Mouse (Mus musculus) MEL (cell line): ENCODE measurements around the gene Nt5c3b. TPM values are rescaled to one million over a fixed set of nuclear protein-coding genes. Genes with fewer than 3 reads are reported as not detected.

Experiments
- DNase-seq: peaks from one replicate; pipeline ENCODE4 v3.0.0; 2011; ENCODE audit warnings: low read depth, low spot score
- H3K27ac ChIP-seq: 2 replicates; pipeline ENCODE4 v1.5.1; 2012; ENCODE audit warnings: low read depth, mild to moderate bottlenecking, control low read depth, low read length, moderate library complexity; ENCODE audit not compliant: control insufficient read depth
- H3K27me3 ChIP-seq, 2 experiments: fragments of 150-350 bp in 1 of 2; sonication (generic) in 1 of 2; 2 replicates each; pipeline ENCODE4 v1.6.1; 2012; ENCODE audit warnings: low read length in 2 of 2, mild to moderate bottlenecking in 2 of 2, improper control_type of control experiment in 1 of 2, moderate library complexity in 1 of 2; ENCODE audit not compliant: insufficient read depth in 2 of 2, control insufficient read depth in 1 of 2
- H3K36me3 ChIP-seq, 2 experiments: 2 replicates each; pipeline ENCODE4 v1.6.1; 2012 to 2014; ENCODE audit warnings: low read length in 2 of 2, improper control_type of control experiment in 1 of 2, inconsistent platforms in 1 of 2, mild to moderate bottlenecking in 1 of 2; ENCODE audit not compliant: insufficient read depth in 2 of 2, control insufficient read depth in 1 of 2
- H3K4me1 ChIP-seq, 2 experiments: fragments of 150-350 bp in 1 of 2; sonication (generic) in 1 of 2; 2 replicates each; pipeline ENCODE4 v1.6.1; 2012; ENCODE audit warnings: low read length in 2 of 2, improper control_type of control experiment in 1 of 2, mild to moderate bottlenecking in 1 of 2; ENCODE audit not compliant: insufficient read depth in 2 of 2, control insufficient read depth in 1 of 2
- H3K4me3 ChIP-seq, 2 experiments: fragments of 150-350 bp in 1 of 2; sonication (generic) in 1 of 2; 2 replicates each; pipeline ENCODE4 v1.5.1; 2012; ENCODE audit warnings: low read depth in 2 of 2, low read length in 2 of 2, mild to moderate bottlenecking in 2 of 2, moderate library complexity in 2 of 2, control low read depth in 1 of 2, improper control_type of control experiment in 1 of 2; ENCODE audit not compliant: control insufficient read depth in 1 of 2, insufficient read depth in 1 of 2
- H3K79me2 ChIP-seq: 2 replicates; pipeline ENCODE4 v1.6.1; 2012; ENCODE audit warnings: mild to moderate bottlenecking, low read length, moderate library complexity; ENCODE audit not compliant: control insufficient read depth, poor library complexity, insufficient read depth
- H3K9ac ChIP-seq: 2 replicates; pipeline ENCODE4 v1.6.1; 2012; ENCODE audit warnings: low read depth, mild to moderate bottlenecking, control low read depth, low read length, moderate library complexity; ENCODE audit not compliant: control insufficient read depth, poor library complexity, severe bottlenecking
- H3K9me3 ChIP-seq: fragments of 150-350 bp; sonication (generic); replicated peaks from 2 replicates; pipeline ENCODE4 v1.6.1; 2012; ENCODE audit warnings: mild to moderate bottlenecking, low read length, improper control_type of control experiment, moderate library complexity; ENCODE audit not compliant: insufficient read depth
- CHD1 ChIP-seq: IDR thresholded peaks from 2 replicates; pipeline ENCODE4 v1.6.1; 2012; ENCODE audit warnings: low read depth, mild to moderate bottlenecking, inconsistent platforms, low read length, improper control_type of control experiment
- ELF1 ChIP-seq: IDR thresholded peaks from 2 replicates; pipeline ENCODE4 v1.6.1; 2014; ENCODE audit warnings: low read depth, mild to moderate bottlenecking, inconsistent platforms, low read length, improper control_type of control experiment, moderate library complexity
- EP300 ChIP-seq, 2 experiments: IDR thresholded peaks; 2 replicates each; pipeline ENCODE4 v1.6.1; 2011; ENCODE audit warnings: improper control_type of control experiment in 2 of 2, low read length in 2 of 2, low read depth in 1 of 2, mild to moderate bottlenecking in 1 of 2
- ETS1 ChIP-seq: IDR thresholded peaks from 2 replicates; pipeline ENCODE4 v1.6.1; 2012; ENCODE audit warnings: low read depth, mild to moderate bottlenecking, inconsistent platforms, low read length, improper control_type of control experiment, moderate library complexity
- GABPA ChIP-seq: IDR thresholded peaks from 2 replicates; pipeline ENCODE4 v1.6.1; 2012; ENCODE audit warnings: low read depth, mild to moderate bottlenecking, inconsistent platforms, low read length, improper control_type of control experiment, moderate library complexity
- GATA1 ChIP-seq: IDR thresholded peaks from 2 replicates; pipeline ENCODE4 v1.6.1; 2011; ENCODE audit warnings: low read depth, low read length, improper control_type of control experiment
- JUND ChIP-seq: IDR thresholded peaks from 2 replicates; pipeline ENCODE4 v1.6.1; 2011; ENCODE audit warnings: low read depth, mild to moderate bottlenecking, improper control_type of control experiment, low read length
- KAT2A ChIP-seq: conservative IDR thresholded peaks from 2 replicates; pipeline ENCODE4 v1.6.1; 2012; ENCODE audit warnings: low read depth, low read length, improper control_type of control experiment, inconsistent platforms
- MAFK ChIP-seq: IDR thresholded peaks from 2 replicates; pipeline ENCODE4 v1.6.1; 2011; ENCODE audit warnings: low read depth, mild to moderate bottlenecking, low read length, improper control_type of control experiment, borderline replicate concordance
- MAX ChIP-seq: IDR thresholded peaks from 2 replicates; pipeline ENCODE4 v1.6.1; 2011; ENCODE audit warnings: low read length, improper control_type of control experiment
- MAZ ChIP-seq: IDR thresholded peaks from 2 replicates; pipeline ENCODE4 v1.6.1; 2012; ENCODE audit warnings: low read depth, mild to moderate bottlenecking, inconsistent platforms, low read length, improper control_type of control experiment
- MEF2A ChIP-seq: IDR thresholded peaks from 2 replicates; pipeline ENCODE4 v1.6.1; 2014; ENCODE audit warnings: low read depth, mild to moderate bottlenecking, inconsistent platforms, low read length, improper control_type of control experiment; ENCODE audit not compliant: poor library complexity, insufficient replicate concordance, severe bottlenecking; ENCODE audit errors: extremely low read depth
- MXI1 ChIP-seq: IDR thresholded peaks from 2 replicates; pipeline ENCODE4 v1.6.1; 2011; ENCODE audit warnings: mild to moderate bottlenecking, low read depth, low read length, improper control_type of control experiment
- MYB ChIP-seq: IDR thresholded peaks from 2 replicates; pipeline ENCODE4 v1.6.1; 2011; ENCODE audit warnings: mild to moderate bottlenecking, low read depth, low read length, improper control_type of control experiment
- NELFE ChIP-seq: IDR thresholded peaks from 2 replicates; pipeline ENCODE4 v1.6.1; 2011; ENCODE audit warnings: low read depth, low read length, improper control_type of control experiment
- NRF1 ChIP-seq: IDR thresholded peaks from 2 replicates; pipeline ENCODE4 v1.6.1; 2014; ENCODE audit warnings: low read depth, mild to moderate bottlenecking, inconsistent platforms, low read length, improper control_type of control experiment, moderate library complexity; ENCODE audit not compliant: poor library complexity, insufficient read depth, severe bottlenecking
- POLR2A ChIP-seq, 2 experiments: IDR thresholded peaks; 2 replicates each; pipeline ENCODE4 v1.6.1; 2011 to 2012; ENCODE audit warnings: low read length in 2 of 2, mild to moderate bottlenecking in 2 of 2, control low read depth in 1 of 2, improper control_type of control experiment in 1 of 2, low read depth in 1 of 2, moderate library complexity in 1 of 2; ENCODE audit not compliant: control insufficient read depth in 1 of 2, insufficient read depth in 1 of 2, poor library complexity in 1 of 2
- POLR2AphosphoS2 ChIP-seq: IDR thresholded peaks from 2 replicates; pipeline ENCODE4 v1.6.1; 2011; ENCODE audit warnings: low read length, improper control_type of control experiment
- POLR2AphosphoS5 ChIP-seq: IDR thresholded peaks from 2 replicates; pipeline ENCODE4 v1.6.1; 2012; ENCODE audit warnings: low read depth, borderline replicate concordance, mild to moderate bottlenecking, inconsistent platforms, low read length, moderate library complexity, mixed read lengths
- SMC3 ChIP-seq: IDR thresholded peaks from 2 replicates; pipeline ENCODE4 v1.6.1; 2011; ENCODE audit warnings: low read depth, low read length, improper control_type of control experiment
- TCF12 ChIP-seq: IDR thresholded peaks from 2 replicates; pipeline ENCODE4 v1.6.1; 2014; ENCODE audit warnings: low read depth, mild to moderate bottlenecking, inconsistent platforms, low read length, improper control_type of control experiment, moderate library complexity
- USF1 ChIP-seq: IDR thresholded peaks from 2 replicates; pipeline ENCODE4 v1.6.1; 2014; ENCODE audit warnings: low read depth, mild to moderate bottlenecking, inconsistent platforms, low read length, improper control_type of control experiment, moderate library complexity
- USF2 ChIP-seq, 2 experiments: IDR thresholded peaks; 2 replicates each; pipeline ENCODE4 v1.6.1; 2011 to 2012; ENCODE audit warnings: improper control_type of control experiment in 2 of 2, low read length in 2 of 2, borderline replicate concordance in 1 of 2, inconsistent platforms in 1 of 2, low read depth in 1 of 2, mild to moderate bottlenecking in 1 of 2; ENCODE audit not compliant: insufficient read depth in 1 of 2
- ZKSCAN1 ChIP-seq: IDR thresholded peaks from 2 replicates; pipeline ENCODE4 v1.6.1; 2012; ENCODE audit warnings: low read depth, mild to moderate bottlenecking, inconsistent platforms, low read length, improper control_type of control experiment, moderate library complexity
- ZNF384 ChIP-seq: IDR thresholded peaks from 2 replicates; pipeline ENCODE4 v1.6.1; 2012; ENCODE audit warnings: low read depth, mild to moderate bottlenecking, inconsistent platforms, low read length, improper control_type of control experiment
- polyA plus RNA-seq, 2 experiments: library from polyadenylated mRNA; stranded (reverse) in 1 of 2; unstranded in 1 of 2; fragments of >175 nt in 1 of 2; fragments of >200 nt in 1 of 2; gene quantifications; 2 replicates each; pipeline versions ENCODE4 v1.2.1 to v1.2.4; 2012; ENCODE audit warnings: low replicate concordance in 2 of 2, low read depth in 1 of 2; ENCODE audit not compliant: insufficient read length in 2 of 2, insufficient read depth in 1 of 2, missing spikeins in 1 of 2
- total RNA-seq: library from RNA; depleted of rRNA; stranded (reverse); fragments of 300-350 nt; gene quantifications from 2 replicates; pipeline ENCODE4 v1.2.3, GENCODE M21; 2012

Gene Nt5c3b
- total and polyA plus RNA-seq, 3 experiments, result 61.3 to 287 (median 79.2) TPM

DNA sequence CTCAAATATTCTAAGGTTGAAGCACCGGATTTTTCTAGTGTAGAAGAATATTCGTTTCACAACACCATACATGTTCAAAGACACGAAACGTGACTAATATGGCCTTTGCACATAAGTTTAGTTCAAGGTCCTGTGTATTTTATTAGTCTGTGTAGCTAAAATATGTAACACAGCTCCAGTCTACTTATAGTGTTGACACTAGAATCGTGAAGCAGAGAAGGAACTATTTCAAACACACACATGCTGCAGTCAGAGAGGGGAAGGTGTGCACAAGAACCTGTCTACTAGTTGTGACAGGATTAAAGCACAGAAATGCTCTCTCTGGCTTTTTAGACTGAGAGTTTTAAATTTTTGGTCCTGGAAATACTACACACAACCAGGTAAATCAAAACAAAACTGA lies 16.1 kb upstream of the Nt5c3b start:
- no peak overlapping the region for H3K9ac ChIP-seq
- H3K4me1 ChIP-seq, result no peaks in the 10 kb centered on the region
- H3K27me3 ChIP-seq, result no peaks in the 10 kb centered on the region
- no peak overlapping the region for H3K4me3 ChIP-seq
- H3K36me3 ChIP-seq, result peaks cover 0 to 21% of the 10 kb centered on the region in 2 experiments; a peak in 2 of 4 replicates
- no peak for TF ChIP-seq NELFE
- TF ChIP-seq GATA1, result no peak
- no peak for TF ChIP-seq ELF1
- no peak for TF ChIP-seq GABPA
- TF ChIP-seq CHD1, result no peak
- TF ChIP-seq EP300 (IDR thresholded peaks at IDR 0.05; ENCODE audit: low read depth in 1 of 2, low read length in 2 of 2), result no peak
- TF ChIP-seq KAT2A, result no peak
- no peak for TF ChIP-seq MEF2A
- no peak for TF ChIP-seq MAZ
- TF ChIP-seq USF1, result no peak
- no peak for TF ChIP-seq MYB
- no peak for TF ChIP-seq ZKSCAN1
- TF ChIP-seq MAFK, result no peak
- no peak for TF ChIP-seq POLR2AphosphoS5
- DNase-seq, result no peak
- H3K27ac ChIP-seq, result no peak overlapping the region
- peaks cover 23% of the 10 kb centered on the region for H3K79me2 ChIP-seq
- H3K9me3 ChIP-seq, result no peaks in the 10 kb centered on the region

DNA sequence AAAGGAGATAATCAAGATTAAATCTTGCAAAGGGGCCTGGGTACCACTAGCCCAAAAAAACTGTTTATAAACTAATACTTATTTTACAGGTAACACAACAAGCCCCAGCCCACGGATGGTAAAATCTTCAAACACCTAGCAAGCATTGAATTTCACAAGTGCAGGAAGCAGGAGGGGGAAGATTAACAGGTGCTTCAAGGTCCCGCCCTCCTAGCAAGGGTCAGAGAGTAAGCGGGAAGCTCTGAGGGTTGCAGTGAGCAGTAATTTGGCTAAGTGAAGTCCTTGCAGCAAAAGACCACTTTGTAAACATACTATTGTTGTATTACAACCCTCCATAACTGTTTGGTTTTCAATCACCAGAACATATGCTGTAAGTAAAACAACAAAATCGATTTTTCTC lies 15.6 kb upstream of the Nt5c3b start:
- Histone ChIP-seq H3K4me1 (no peaks in the 10 kb centered on the region), H3K9me3 (no peaks in the 10 kb centered on the region), H3K27ac (no peak overlapping the region), H3K79me2 (peaks cover 21% of the 10 kb centered on the region), H3K27me3 (no peaks in the 10 kb centered on the region), H3K4me3 (no peak overlapping the region)
- TF ChIP-seq TCF12 (no peak), NRF1 (no peak), ETS1 (no peak), USF2 (IDR thresholded peaks at IDR 0.05; ENCODE audit: borderline replicate concordance in 1 of 2, insufficient read depth in 1 of 2, low read depth in 1 of 2, low read length in 2 of 2) (no peak), JUND (no peak), POLR2AphosphoS2 (no peak), MXI1 (no peak), SMC3 (no peak), POLR2A (IDR thresholded peaks at IDR 0.05; ENCODE audit: control insufficient read depth in 1 of 2, insufficient read depth in 1 of 2, low read depth in 1 of 2, low read length in 2 of 2, poor library complexity in 1 of 2) (no peak), MEF2A (no peak), GATA1 (no peak), MYB (no peak), NELFE (no peak), ZKSCAN1 (no peak), ZNF384 (no peak), USF1 (no peak), MAFK (no peak), MAX (no peak), KAT2A (no peak), POLR2AphosphoS5 (no peak)
- TF ChIP-seq, all 39 proteins: peak for 0
- H3K9ac ChIP-seq, result no peak overlapping the region
- no peak for DNase-seq
- peaks cover 0 to 19% of the 10 kb centered on the region in 2 experiments; a peak in 2 of 4 replicates for H3K36me3 ChIP-seq
